Mouse (Mus musculus): ENCODE measurements at regions not wholly inside any gene's neighbourhood (a gene's known extent, or its start where the extent isn't known, plus 50 kb on each side); places are given as distances from the start of the nearest gene placed in this dataset.

DNA sequence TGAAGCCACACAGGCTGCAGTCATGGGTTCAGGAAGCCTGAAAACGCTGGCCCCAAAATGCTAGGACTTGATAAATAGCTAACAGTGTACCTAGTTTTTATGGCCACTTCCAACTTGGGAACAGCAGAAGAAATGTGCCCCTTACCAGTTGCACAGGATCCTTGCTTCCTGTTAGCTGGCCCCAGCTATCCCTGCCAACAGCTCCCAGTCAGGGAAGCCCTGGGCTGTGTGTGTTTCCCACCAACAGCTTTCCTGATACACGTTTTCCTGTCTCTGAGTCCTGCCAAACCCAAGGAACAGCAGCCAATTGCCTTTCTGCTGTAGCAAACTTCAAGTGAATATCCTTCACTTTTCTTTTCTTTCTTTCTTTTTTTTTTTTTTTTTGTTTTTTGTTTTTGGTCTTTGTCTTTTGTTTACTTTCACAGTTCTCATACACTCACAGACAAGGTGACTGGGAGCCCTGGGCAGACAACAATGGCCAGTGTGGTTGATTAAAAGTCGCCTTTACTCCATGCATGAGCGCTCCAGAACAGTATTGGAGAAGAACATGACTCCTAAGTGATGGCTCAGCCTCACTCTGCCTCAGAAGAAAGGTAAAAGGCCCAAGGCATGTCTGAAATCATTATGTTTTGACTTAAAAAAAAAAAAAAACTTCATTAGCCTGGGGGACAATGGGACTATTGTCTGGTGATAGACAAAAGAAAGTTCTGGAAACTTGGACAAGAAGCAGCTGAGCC is 151.7 kb downstream of the Bcl2l11 start:
- TF ChIP-seq ZNF384 (IDR thresholded peaks at IDR 0.05; ENCODE audit: low read depth, low read length) = no peak
- no peak for TF ChIP-seq MAFK (IDR thresholded peaks at IDR 0.05; ENCODE audit: insufficient read depth, low read depth, low read length)
- TF ChIP-seq HCFC1 (IDR thresholded peaks at IDR 0.05; ENCODE audit: borderline replicate concordance, insufficient read depth, low read length) = no peak
- TF ChIP-seq ZC3H11A (IDR thresholded peaks at IDR 0.05; ENCODE audit: borderline replicate concordance, low read depth, low read length) = no peak
- no peak for TF ChIP-seq CHD2 (IDR thresholded peaks at IDR 0.05; ENCODE audit: low read depth, low read length)
